8 mouse cellular contexts compared by ENCODE assay signal in the genomic region with DNA sequence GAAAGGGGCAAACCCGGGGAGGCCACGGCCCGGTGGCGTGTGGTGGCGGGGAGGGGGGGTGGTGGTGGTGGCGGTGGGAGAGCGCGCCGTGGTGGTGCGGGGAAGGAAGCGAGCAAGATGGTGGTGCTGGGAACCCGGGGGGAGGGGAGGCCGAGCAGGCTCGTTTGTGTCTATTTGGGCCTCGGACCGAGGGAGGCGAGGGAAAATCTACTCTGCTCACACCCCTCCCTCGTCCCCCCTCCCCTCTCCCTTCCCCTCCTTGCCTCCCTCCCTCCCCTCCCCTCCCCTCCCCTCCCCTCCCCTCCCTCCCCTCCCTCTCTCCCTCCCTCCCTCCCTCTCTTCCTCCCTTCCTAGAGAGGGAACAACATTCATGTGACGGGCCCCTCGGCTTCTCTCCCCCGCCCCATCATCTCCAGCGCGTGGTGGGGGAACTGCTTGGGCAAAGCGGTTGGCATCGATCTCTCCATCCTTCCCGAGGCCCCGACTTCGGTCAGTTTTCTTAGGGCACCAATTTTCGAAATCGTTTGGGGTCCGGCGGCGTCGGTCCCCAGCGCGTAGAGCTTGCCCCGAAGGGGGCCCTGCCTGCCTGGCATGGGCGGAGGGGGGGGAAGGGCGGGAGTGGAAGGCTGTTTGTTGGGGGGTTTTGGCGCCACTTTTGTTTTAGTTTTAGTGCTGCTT. TPM values are rescaled to one million over a fixed set of nuclear protein-coding genes. Genes with fewer than 3 reads are reported as not detected.
A peak's percentile ranks its signal among the peaks of the same experiment; 100 is the strongest.
DNase-seq lines count a peak whose midpoint lies in the region; ATAC-seq and TF ChIP-seq lines count a peak whose summit lies in the region.

No protein-coding gene starts in this region.

- 13% methylated on average over 18 of the region's 40 CpGs for WGBS in intestine, embryonic 14.5 days
- WGBS in midbrain, embryonic 11.5 days = 37% methylated on average over 20 of the region's 40 CpGs
- 5% methylated on average over 25 of the region's 40 CpGs for WGBS in small intestine, adult 2 months

- no peak for TF ChIP-seq CTCF in small intestine, adult 2 months (IDR thresholded peaks at IDR 0.05; ENCODE audit: extremely low read depth, insufficient read length, insufficient replicate concordance, low read depth, low read length)

- intact Hi-C loops in gastrocnemius, postnatal 14 days (cut with DNase I; ENCODE audit: low total_unique reads) = no loop called here
- intact Hi-C loops in left cerebral cortex, postnatal 4 days (cut with DNase I) = no loop called here

- peak; percentile 12; the same call in 1 of the 2 replicates for TF ChIP-seq POLR2A in small intestine, adult 2 months (IDR thresholded peaks at IDR 0.05; ENCODE audit: low read depth, low read length)

- no peaks in the 10 kb centered on the region for H3K36me3 ChIP-seq in intestine, embryonic 14.5 days (ENCODE audit: control insufficient read depth, insufficient read depth, low read length)
- no peaks in the 10 kb centered on the region for H3K36me3 ChIP-seq in midbrain, embryonic 11.5 days (ENCODE audit: control insufficient read depth, insufficient read depth, low read length)
- H3K36me3 ChIP-seq in small intestine, adult 2 months (ENCODE audit: control insufficient read depth, insufficient read depth, low read length) = no peaks in the 10 kb centered on the region

- peak overlapping the region; percentile 57 for H3K4me3 ChIP-seq in intestine, embryonic 14.5 days (ENCODE audit: low read depth, low read length)
- H3K4me3 ChIP-seq in midbrain, embryonic 11.5 days (ENCODE audit: low read depth, low read length) = peak overlapping the region; percentile 58
- peak overlapping the region; percentile 100 for H3K4me3 ChIP-seq in small intestine, adult 2 months (ENCODE audit: low read depth, low read length)

- peak; percentile 59 for ATAC-seq in common myeloid progenitor, adult 5-6 weeks (replicated peaks; ENCODE audit: low read depth, poor library complexity, severe bottlenecking)
- ATAC-seq in intestine, embryonic 14.5 days (replicated peaks; ENCODE audit: low FRiP score, low TSS enrichment, low read depth) = peak; percentile 79
- ATAC-seq in midbrain, embryonic 11.5 days (ENCODE audit: low FRiP score) = peak; percentile 89
- ATAC-seq in activated CD4-positive, CD25-positive, alpha-beta regulatory T cell, adult 4 months = no peak

- H3K27me3 ChIP-seq in intestine, embryonic 14.5 days (replicated peaks; ENCODE audit: control insufficient read depth, insufficient read depth, low read length) = no peaks in the 10 kb centered on the region
- no peaks in the 10 kb centered on the region for H3K27me3 ChIP-seq in midbrain, embryonic 11.5 days (ENCODE audit: control insufficient read depth, insufficient read depth, low read length)
- no peaks in the 10 kb centered on the region for H3K27me3 ChIP-seq in small intestine, adult 2 months (ENCODE audit: control insufficient read depth, insufficient read depth, low read length)

- H3K27ac ChIP-seq in intestine, embryonic 14.5 days (ENCODE audit: low read depth) = peak overlapping the region; percentile 99
- peak overlapping the region; percentile 98 for H3K27ac ChIP-seq in midbrain, embryonic 11.5 days (ENCODE audit: low read depth, low read length)
- H3K27ac ChIP-seq in small intestine, adult 2 months (ENCODE audit: insufficient read depth, low read depth, low read length) = peak overlapping the region; percentile 99

- 0 out of 2 replicates have a peak, but pooled peaks cover 3% of the 10 kb centered on the region for H3K4me1 ChIP-seq in intestine, embryonic 14.5 days (replicated peaks; ENCODE audit: control insufficient read depth, insufficient read depth, low read length)
- H3K4me1 ChIP-seq in midbrain, embryonic 11.5 days (ENCODE audit: control insufficient read depth, insufficient read depth, low read length) = no peaks in the 10 kb centered on the region
- peaks cover 2% of the 10 kb centered on the region; the same call in 1 of the 2 replicates for H3K4me1 ChIP-seq in small intestine, adult 2 months (ENCODE audit: control insufficient read depth, insufficient read depth, insufficient read length, low read length)

- peak overlapping the region; percentile 99 for H3K9ac ChIP-seq in intestine, embryonic 14.5 days (ENCODE audit: low read length)
- H3K9ac ChIP-seq in midbrain, embryonic 11.5 days (ENCODE audit: low read length) = peak overlapping the region; percentile 94

- H3K4me2 ChIP-seq in intestine, embryonic 14.5 days (ENCODE audit: low read length) = peak overlapping the region; percentile 54
- H3K4me2 ChIP-seq in midbrain, embryonic 11.5 days = peak overlapping the region; percentile 45

- DNase-seq in adrenal gland, adult (ENCODE audit: inconsistent age in 2 of 2, low spot score in 1 of 2) = peak; percentile 79 to 86
- peak; percentile 80 for DNase-seq in gastrocnemius, postnatal 14 days
- DNase-seq in intestine, embryonic 14.5 days (ENCODE audit: low spot score) = peak; percentile 86
- DNase-seq in left cerebral cortex, postnatal 4 days = peak; percentile 92
- DNase-seq in midbrain, embryonic 11.5 days (ENCODE audit: low spot score, missing footprints) = peak; percentile 95

- H3K9me3 ChIP-seq in intestine, embryonic 14.5 days (ENCODE audit: control insufficient read depth, low read length) = no peaks in the 10 kb centered on the region
- H3K9me3 ChIP-seq in midbrain, embryonic 11.5 days (ENCODE audit: control insufficient read depth, low read length) = no peaks in the 10 kb centered on the region

RNA-seq across cellular contexts. Expression of a gene that starts 1.4 kb away (rescaled TPM):
- 607 and 806 TPM in 2 replicates for total RNA-seq in common myeloid progenitor, adult 5-6 weeks (2017)
- total RNA-seq in gastrocnemius, postnatal 14 days (2021) = 10 to 100 TPM; 64.6 to 65.8 TPM
- polyA plus RNA-seq in intestine, embryonic 14.5 days (2014; fragmentation: Nextera tagmentation; extraction: Ambion mirVana) = 46.8 and 49.8 TPM in 2 replicates
- total RNA-seq in left cerebral cortex, postnatal 4 days (2021) = 10 to 100 TPM; 53.6 to 54.8 TPM
- polyA plus RNA-seq in midbrain, embryonic 11.5 days (2014; fragmentation: Nextera tagmentation; extraction: Ambion mirVana) = 61.8 and 65.1 TPM in 2 replicates
- 1.1 and 2.1 TPM in 2 replicates for polyA plus RNA-seq in small intestine, adult 2 months (2012; rRNA removed)
- 10 to 100 TPM; 89.1 to 96.9 TPM for polyA plus RNA-seq in activated CD4-positive, CD25-positive, alpha-beta regulatory T cell, adult 4 months (2017; shearing (Covaris generic))

Comparison
In these comparisons a context has a peak if more than half of its experiments do, and no peak if none do; other contexts are left out.
1. RNA of a gene that starts 1.4 kb away (polyA plus RNA-seq): 89.1 to 96.9 TPM in activated CD4-positive, CD25-positive, alpha-beta regulatory T cell, adult 4 months, 61.8 to 65.1 TPM in midbrain, embryonic 11.5 days and 46.8 to 49.8 TPM in intestine, embryonic 14.5 days; 1.1 to 2.1 TPM in small intestine, adult 2 months; every median in the first group is over 10 times any median in the second.
2. Peak in every context shown above with its lines, with median percentiles within 50 percentile points of each other: DNase-seq, H3K27ac ChIP-seq and H3K4me3 ChIP-seq.